Mouse (Mus musculus): ENCODE results near the gene Sp6. TPM values are rescaled to one million over a fixed set of nuclear protein-coding genes. Genes with fewer than 3 reads are reported as not detected.

Gene Sp6
- total RNA-seq (2021) = 1 to 10 TPM in 1 of 2 experiments, under 1 TPM in 1; 0.78 to 1.2 TPM

DNA sequence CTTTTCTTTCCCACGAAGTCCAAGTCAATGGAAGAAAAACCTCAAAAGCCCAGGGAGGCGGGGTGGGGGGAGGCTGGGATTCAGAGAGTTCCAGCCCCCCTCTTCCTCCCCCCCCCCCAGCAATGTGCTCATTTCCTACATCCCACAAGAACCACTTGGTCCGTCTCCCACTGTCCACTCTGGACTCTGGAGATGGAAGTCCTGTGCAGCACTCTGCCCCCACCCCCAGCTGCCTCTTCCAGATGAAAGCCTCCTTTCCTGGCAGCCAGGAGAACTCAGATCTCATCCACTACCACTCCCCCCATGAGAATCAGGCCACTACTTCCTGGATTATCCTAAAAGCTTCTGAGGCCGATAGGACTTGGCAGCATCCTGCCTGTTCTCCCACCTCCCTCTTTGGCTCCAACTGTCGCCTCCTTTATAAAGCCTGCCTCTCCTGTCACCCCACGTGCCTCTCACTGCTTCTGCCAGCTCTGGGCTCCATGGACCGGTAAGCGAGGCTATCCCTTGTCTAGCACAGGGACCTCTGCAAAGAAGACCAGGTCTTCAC, at the start of gene Sp6:
TSS of gene Sp6 (plus strand) at position 274 of the 550 bp plus-strand sequence.
- no peak for DNase-seq

- DNase-seq = peak; percentile 86 to 89
Observed at GRCm38 (mm10) chr11:96963580-96963979, 49.6 kb upstream of the Sp6 start.

- DNase-seq = no peak
Observed at GRCm38 (mm10) chr11:96966172-96966571, 47.0 kb upstream of the Sp6 start.

DNA sequence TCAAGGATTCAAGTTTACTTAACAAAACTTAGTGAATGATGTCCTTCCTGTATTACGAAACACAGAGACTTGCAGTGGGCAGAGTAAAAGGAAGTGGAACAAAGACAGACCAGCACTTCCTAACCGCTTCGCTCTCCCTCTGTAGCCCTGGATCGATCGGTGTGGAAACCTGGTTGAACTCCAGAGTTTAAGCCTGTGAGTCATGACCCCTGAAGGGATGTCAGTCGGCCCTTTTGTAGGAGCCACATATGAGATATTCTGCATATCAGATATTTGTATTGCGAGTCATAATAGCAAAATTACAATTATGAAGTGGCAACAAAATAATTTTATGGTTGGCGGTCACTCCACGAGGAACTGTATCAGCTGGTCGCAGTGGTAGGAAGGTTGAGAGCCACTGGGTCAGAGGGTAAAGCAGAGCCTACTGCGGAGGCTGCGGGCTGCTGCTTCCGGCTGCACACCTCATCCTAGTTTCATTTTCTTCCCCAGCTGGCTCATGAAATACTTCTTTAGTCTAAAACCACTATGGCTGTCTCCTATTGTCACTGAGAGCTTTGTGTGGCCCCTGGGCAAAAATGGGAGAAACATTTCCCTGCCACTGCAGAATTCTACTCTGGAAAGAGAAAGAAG, 46.2 kb upstream of the Sp6 start:
- DNase-seq = no peak

GRCm38 (mm10) chr11:96967544-96968269, 45.5 kb upstream of the Sp6 start:
- DNase-seq = no peak

DNA sequence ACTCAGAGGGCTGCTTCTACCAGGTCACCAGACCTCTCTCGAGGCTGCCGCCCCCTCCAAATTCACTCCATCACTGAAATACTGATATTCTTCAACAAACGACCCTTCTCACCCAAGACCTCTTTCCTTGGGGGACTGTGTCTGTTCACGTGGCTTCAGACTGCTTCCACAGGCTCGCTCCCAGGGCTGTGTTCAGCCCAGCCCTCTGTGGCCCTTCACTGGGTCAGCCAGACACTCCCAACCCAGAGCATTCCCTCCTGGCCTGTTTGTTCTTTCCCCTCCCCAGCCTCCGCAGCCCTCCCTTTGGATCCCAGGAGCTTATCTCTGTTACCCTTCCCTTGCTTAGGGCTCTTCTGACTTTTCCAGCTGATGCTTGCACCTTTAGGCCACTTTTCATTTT, 44.7 kb upstream of the Sp6 start:
- no peak for DNase-seq

DNA sequence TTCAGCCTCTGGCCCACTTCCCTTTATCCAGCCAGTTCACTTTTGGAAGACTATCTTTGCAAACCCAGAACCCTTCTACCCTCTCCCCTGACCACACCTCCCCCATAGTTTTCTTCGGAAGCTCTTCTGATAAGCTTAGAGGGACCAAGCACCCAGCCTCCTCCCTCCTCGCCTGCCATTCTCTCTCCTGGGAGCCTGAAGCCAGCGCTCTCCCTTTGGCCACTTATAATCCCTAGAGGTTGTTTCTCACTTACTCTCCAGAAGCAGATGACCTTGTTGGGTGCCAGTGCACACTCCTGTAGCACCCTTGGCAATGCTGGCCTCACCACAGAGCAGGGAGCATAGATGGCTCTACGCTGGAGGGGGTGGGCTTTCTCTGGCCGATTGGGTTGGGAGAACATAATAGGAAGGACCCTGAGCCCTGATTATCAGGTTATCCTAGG, 43.9 kb upstream of the Sp6 start:
- no peak for DNase-seq

GRCm38 (mm10) chr11:96969746-96970145, 43.4 kb upstream of the Sp6 start:
- no peak for DNase-seq

GRCm38 (mm10) chr11:96970341-96970740, 42.9 kb upstream of the Sp6 start:
- DNase-seq = no peak

DNA sequence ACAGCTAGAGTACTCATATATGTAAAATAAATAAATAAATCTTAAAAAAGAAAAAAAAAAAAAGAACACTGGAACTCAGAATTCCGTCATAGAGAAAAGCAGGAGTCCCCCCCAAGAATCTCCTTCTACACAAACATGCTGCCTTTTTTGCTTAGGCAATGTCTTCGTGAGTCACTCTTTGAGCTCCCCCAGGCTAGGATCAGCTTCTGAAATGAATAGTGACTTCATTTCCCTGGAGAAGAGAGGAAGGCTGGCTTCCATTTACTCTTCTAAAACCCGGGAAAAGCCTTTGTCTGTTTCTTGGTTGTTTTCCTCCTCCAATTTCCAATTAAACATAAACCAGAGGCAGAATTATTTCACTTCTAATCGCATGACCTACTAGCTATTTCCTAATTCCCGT, 40.3 kb upstream of the Sp6 start:
- DNase-seq = no peak

DNA sequence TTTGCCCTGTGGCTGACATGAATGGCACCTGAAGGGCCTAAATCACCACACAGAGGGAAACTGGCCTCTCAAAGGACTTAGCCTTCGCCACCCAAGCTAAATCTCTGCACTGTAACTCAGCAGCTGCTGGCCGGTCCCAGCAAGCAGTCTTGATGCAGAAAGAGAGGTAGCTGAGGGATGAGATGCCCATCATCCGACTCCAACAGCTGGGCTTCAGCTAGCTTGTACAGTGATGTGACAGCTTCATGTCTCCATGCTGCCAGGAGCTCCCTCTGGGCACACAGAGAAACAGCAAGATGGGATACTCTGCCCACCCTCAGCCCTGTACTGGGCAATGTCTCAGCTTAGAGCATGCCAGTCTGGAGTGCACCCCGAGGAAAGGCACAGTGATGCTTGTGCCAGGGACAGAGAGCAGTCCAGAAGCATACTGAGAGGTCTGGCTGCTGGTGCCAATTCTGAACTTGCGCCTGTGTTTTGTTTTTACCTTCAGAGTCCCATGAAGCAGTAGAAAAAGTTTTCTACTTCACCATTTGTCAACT, 39.7 kb upstream of the Sp6 start:
- DNase-seq = no peak

- no peak for DNase-seq
Observed at GRCm38 (mm10) chr11:96974813-96975212, 38.4 kb upstream of the Sp6 start.

DNA sequence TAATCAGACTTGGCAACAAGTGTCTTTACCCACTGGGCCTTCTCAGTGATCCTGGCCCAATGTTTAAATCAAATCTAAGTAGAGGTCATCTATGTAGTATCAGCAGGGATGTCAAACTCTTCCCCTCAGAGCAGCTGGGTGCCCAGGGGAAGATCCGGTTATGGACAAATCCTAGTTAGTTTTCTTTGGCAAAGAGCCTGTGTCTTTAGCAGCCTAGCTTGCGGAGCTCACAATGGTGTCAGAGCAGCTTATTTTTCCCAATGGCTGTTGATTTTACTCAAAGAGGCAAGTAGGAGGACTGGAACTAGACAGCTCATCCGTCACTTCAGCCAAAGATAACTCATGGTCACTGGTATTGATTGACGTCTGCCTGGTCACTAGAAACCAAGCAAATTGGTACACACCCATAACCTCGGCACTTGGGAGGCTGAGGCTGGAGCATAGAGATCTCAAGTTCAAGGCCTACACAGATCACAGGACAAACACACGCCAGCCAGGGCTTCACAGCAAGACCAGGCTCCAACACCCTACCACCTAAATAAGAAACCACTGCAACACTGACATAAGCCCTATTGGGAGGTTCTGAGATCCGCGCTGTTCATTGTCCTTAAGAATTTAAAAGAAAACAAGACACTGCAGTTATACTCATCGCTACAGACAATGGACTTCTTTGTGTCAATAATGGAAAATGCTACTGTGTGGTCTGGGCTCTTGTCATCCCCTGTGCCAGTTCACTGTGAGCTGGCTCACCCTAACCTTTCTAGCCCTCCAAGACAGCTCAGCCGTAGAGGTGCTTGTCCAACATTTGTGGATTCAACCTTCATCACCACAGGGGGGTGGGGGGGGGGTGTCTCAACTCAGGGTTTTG, 37.4 kb upstream of the Sp6 start:
- no peak for DNase-seq

DNA sequence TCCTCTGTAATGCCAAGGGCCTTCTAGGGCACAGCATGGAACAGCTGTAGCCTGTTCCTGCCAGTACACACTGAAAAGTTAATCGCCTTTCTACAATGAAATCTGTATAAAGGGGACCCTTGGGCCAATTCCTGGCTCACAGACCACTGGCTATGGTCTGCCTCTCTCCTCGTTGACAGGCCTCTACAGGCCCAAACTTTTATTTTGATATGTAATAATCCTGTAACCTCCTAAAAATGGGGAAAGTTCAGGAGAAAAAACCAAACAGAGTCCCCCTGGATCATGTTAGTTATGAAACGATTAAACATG, 36.9 kb upstream of the Sp6 start:
- DNase-seq = no peak

DNA sequence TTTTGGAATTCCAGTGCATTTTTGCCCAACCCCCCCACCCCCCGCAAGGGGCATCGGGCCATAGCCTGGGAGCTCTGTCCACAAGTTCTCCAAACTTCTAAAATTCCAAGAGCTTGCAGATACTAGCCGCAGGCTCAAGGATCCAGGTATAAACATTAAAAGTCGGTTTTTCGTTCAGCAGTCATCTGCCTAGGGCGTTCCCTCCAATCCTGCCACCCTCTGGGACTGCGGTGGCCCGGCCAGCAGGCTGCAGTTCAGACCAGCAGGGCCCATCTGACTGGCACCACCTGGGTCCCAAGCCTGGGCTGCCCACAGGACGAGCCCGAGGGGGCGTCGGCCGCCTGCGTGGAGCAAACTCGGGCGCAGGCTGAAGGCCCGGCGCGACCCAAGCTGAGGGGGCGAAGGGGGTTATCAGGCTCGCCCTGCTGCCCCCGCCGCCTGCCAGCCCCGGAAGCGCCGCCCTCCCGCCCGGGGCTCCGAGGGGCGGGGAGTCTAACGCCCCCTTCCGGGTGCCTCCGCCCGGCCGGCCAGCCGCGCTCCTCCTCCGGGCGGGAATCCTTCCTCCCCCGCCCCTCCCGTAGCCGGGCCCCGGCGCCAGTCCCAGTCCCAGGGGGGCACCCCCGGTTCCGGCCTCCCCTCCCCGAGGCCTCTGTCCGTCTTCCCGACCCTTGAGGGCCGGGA, 36.1 kb upstream of the Sp6 start:
- DNase-seq = peak; percentile 85

GRCm38 (mm10) chr11:96977606-96978400, 35.4 kb upstream of the Sp6 start:
- DNase-seq = peak; percentile 99 to 100

- no peak for DNase-seq
Observed at GRCm38 (mm10) chr11:96978401-96979246, 34.6 kb upstream of the Sp6 start.

DNA sequence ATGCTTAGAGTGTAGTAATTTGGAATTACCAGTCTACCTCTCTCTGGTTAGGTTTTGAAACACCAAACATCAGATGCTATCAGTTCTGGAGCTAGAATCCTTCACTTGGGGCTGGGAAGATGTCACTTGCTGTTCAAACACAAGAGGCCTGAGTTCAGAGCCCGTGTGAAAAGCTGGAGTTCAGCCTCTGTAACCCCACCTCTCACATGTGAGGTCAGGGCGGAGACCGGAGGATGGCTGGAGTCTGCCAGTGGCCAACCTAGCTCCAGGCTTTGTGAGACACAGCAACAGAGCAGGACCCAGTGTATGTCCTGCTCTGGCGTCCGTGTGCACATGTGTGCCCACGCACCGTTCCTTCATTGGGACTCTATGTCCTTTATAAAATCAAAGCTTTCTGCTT, 33.9 kb upstream of the Sp6 start:
- no peak for DNase-seq

- no peak for DNase-seq
Observed at GRCm38 (mm10) chr11:96980021-96980420, 33.2 kb upstream of the Sp6 start.

- DNase-seq = no peak
Observed at GRCm38 (mm10) chr11:96981461-96981860, 31.7 kb upstream of the Sp6 start.

Measured in layer of hippocampus, postnatal 36 days (tissue).